Comparison of ENCODE assay signal across 9 mouse cellular contexts in genomic region chr15:68415401-68415925, GRCm38 (mm10).
A peak's percentile ranks its signal among the peaks of the same experiment; 100 is the strongest.
DNase-seq lines count a peak whose midpoint lies in the region; ATAC-seq and TF ChIP-seq lines count a peak whose summit lies in the region.
"Had no signal": no experiment of that assay in that cellular context is flagged by ENCODE, and none has a peak within 500 bp of the region (broad histone marks: within the 10 kb centered on the region; RNA-seq: fewer than 3 reads in every experiment).

No protein-coding gene starts in this region.

- no peaks in the 10 kb centered on the region for H3K27me3 ChIP-seq in heart, embryonic 11.5 days (ENCODE audit: control insufficient read depth, insufficient read depth, low read length)
- no peaks in the 10 kb centered on the region for H3K27me3 ChIP-seq in kidney, postnatal 0 days (ENCODE audit: insufficient read depth, low read length)
- H3K27me3 ChIP-seq: limb, embryonic 13.5 days had no signal

- no peaks in the 10 kb centered on the region for H3K36me3 ChIP-seq in heart, embryonic 11.5 days (ENCODE audit: control insufficient read depth, insufficient read depth, low read length)
- H3K36me3 ChIP-seq in kidney, postnatal 0 days (ENCODE audit: insufficient read depth, low read length) = no peaks in the 10 kb centered on the region
- H3K36me3 ChIP-seq: limb, embryonic 13.5 days had no signal

- no peak for ATAC-seq in heart, embryonic 11.5 days (replicated peaks; ENCODE audit: insufficient number of reproducible peaks, low FRiP score, low TSS enrichment)
- no peak for ATAC-seq in kidney, postnatal 0 days (replicated peaks; ENCODE audit: low FRiP score, low read depth)

- WGBS in heart, embryonic 11.5 days (ENCODE audit: insufficient replicate concordance) = 22% methylated on average over 3 of the region's 3 CpGs
- WGBS in kidney, postnatal 0 days = 20% methylated on average over 3 of the region's 3 CpGs

- no peaks in the 10 kb centered on the region for H3K9me3 ChIP-seq in heart, embryonic 11.5 days (replicated peaks; ENCODE audit: control insufficient read depth, low read length)
- no peaks in the 10 kb centered on the region for H3K9me3 ChIP-seq in kidney, postnatal 0 days (replicated peaks; ENCODE audit: low read length)
- H3K9me3 ChIP-seq: limb, embryonic 13.5 days had no signal

- no peak overlapping the region for H3K4me3 ChIP-seq in heart, embryonic 11.5 days (ENCODE audit: low read depth, low read length)
- H3K4me3 ChIP-seq in kidney, postnatal 0 days (replicated peaks; ENCODE audit: low read depth, low read length) = no peak overlapping the region
- H3K4me3 ChIP-seq: limb, embryonic 13.5 days had no signal

- no peak overlapping the region for H3K9ac ChIP-seq in heart, embryonic 11.5 days (ENCODE audit: low read depth, low read length)
- H3K9ac ChIP-seq in kidney, postnatal 0 days (ENCODE audit: low read depth, low read length) = no peak overlapping the region
- H3K9ac ChIP-seq: limb, embryonic 13.5 days had no signal

- no peak overlapping the region for H3K27ac ChIP-seq in heart, embryonic 11.5 days (ENCODE audit: low read depth, low read length)
- H3K27ac ChIP-seq in kidney, postnatal 0 days = no peak overlapping the region
- H3K27ac ChIP-seq: limb, embryonic 13.5 days had no signal

- H3K4me2 ChIP-seq in heart, embryonic 11.5 days = no peak overlapping the region
- H3K4me2 ChIP-seq in kidney, postnatal 0 days (ENCODE audit: low read length) = no peak overlapping the region
- H3K4me2 ChIP-seq: limb, embryonic 13.5 days had no signal

- peak; percentile 23 for DNase-seq in heart, adult 8-10 months (ENCODE audit: low spot score)
- peak; percentile 8 for DNase-seq in urinary bladder, postnatal 25 days (ENCODE audit: low spot score)
- no peak for DNase-seq in urinary bladder, postnatal 4 days (ENCODE audit: low spot score in 2 of 2)
- peak; percentile 40 to 61 for DNase-seq in cerebellum, postnatal 25 days
- DNase-seq in kidney, postnatal 0 days (ENCODE audit: low spot score) = peak; percentile 62
- DNase-seq in naive thymus-derived CD4-positive, alpha-beta T cell, adult 2 months (ENCODE audit: low read depth) = peak; percentile 38
- DNase-seq in T-cell, adult 2 months (ENCODE audit: low spot score) = no peak

- peak; percentile 78 for TF ChIP-seq CTCF in kidney, postnatal 0 days (IDR thresholded peaks at IDR 0.05; ENCODE audit: low read depth)

- peaks cover 5% of the 10 kb centered on the region for H3K4me1 ChIP-seq in heart, embryonic 11.5 days (ENCODE audit: control insufficient read depth, insufficient read depth, low read length)
- H3K4me1 ChIP-seq in kidney, postnatal 0 days (replicated peaks; ENCODE audit: insufficient read depth, low read length) = no peaks in the 10 kb centered on the region

Comparison
In these comparisons a context has a peak if more than half of its experiments do, and no peak if none do; other contexts are left out.
1. DNase-seq: peak in heart, adult 8-10 months (single experiment), urinary bladder, postnatal 25 days (single experiment), cerebellum, postnatal 25 days (2 of 2), kidney, postnatal 0 days (single experiment) and naive thymus-derived CD4-positive, alpha-beta T cell, adult 2 months (single experiment); none in urinary bladder, postnatal 4 days (0 of 2) and T-cell, adult 2 months (single experiment).